Mouse (Mus musculus) erythroblast, embryonic 14.5 days (primary cell): ENCODE results near the gene Spdef.

Source experiments
- GATA1 ChIP-seq: IDR thresholded peaks from 2 replicates; pipeline ENCODE4 v1.6.1; 2012; ENCODE audit warnings: low read length, inconsistent platforms, mixed read lengths
- TAL1 ChIP-seq: IDR thresholded peaks from 3 replicates; pipeline ENCODE4 v1.6.1; 2012; ENCODE audit warnings: low read length, inconsistent platforms, mixed read lengths

DNA sequence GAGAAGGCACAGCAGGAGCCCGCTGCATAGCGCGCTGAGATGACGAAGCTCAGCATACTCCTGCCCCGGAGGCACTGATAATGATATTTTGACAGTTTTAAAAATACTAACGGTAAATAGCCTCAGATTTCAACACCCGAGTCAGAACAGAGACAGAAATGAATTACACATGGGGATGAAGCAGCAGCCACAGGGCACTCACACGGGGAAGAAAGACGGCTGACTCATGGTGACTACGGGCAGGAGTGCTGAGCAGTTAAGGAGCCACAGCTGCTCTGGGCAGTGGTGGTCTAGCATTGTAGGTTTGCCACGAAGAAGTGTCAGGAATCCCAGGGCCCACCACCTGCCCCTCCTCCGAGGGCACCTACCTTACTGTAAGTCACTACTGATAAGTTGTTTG is 38.8 kb upstream of the Spdef start:
- no peak for TF ChIP-seq GATA1
- TF ChIP-seq TAL1: no peak
